Mouse (Mus musculus) heart, adult 11 months (tissue): ENCODE data around the gene Olfr557.

Experiments
- DNase-seq: peaks from one replicate; pipeline ENCODE4 v3.0.0; 2022

Olfr557 gene

DNA sequence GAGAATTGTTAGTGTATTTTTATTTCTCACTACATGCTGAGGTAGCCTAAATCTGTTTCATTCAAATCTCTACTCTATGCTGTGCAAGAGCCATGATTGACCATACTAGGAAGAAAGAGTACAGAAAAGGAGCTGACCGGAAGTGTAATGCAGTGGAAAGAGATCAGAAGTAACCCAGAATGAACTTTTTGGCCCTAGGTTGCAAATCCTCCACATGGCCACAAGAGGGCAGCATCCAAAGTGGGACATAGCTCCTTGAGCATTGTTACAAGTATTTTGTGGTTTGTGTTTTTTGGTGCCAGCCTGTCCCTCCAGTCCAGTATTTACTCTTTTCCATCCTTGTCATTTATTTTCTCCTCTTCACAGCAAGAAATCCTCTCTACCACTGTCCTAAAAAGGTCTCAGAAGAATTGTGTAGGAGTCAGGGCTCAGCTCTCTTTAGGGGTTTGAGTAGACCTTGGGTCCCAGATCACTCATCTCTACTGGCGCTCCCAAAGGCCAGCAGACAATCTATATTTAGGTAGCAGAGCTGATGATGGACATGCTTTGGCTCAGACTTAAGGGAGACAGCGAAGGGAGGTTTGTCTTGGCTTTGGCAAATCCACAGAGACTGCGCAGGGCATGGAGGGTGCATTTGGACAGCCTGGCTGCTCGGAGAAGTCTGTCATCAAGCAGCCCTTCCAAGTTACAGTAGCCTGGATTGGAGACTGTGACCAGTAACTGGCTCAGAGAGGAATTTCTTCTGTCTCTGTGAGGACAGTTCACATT is at the start of gene Olfr557:
Olfr557 (plus strand) TSS at position 553 of the 768 bp plus-strand sequence.
- peak; percentile 94 for DNase-seq

DNA sequence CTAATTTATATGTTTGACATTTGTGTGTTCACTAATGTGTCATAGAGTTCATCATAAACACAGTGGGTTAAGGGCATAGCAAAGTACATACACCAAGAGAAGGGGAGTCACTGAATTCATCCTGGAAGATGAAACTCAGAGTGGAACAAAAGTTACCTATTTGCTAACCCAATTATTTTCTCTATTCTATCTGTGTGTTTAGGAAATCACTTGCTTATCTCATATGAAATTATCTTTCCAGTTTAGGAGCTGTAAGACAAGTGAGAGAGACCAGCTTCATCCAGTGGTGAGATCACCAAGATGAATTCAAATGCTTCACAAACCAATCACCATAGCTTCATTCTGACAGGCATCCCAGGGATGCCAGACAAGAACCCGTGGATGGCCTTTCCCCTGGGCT is 37.2 kb upstream of the Olfr557 start, which contains the start of gene Olfr555:
Olfr555 (plus strand) TSS at position 301 of the 400 bp plus-strand sequence.
- DNase-seq = no peak

DNA sequence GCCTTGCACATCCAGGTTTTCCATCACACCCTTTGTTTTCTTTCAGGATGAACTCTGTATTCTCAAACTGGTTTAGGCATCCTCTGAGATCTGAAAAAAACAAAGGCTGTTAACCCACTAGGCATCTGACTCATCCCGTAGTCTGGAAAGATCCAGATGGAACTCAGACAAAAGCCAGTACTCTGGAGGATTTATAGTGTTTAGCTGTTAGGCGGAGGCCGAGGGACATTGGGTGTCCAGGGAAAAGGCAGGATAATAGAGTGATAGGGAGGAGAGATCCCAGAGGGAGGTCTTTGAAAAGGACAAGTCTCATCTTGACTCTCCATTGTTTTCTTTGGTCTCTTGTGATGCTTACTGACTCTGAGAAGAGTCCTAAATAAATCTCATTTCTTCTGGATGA is 31.1 kb upstream of the Olfr557 start, which contains the start of gene Olfr556:
Olfr556 (plus strand) TSS at position 301 of the 400 bp plus-strand sequence.
- DNase-seq = no peak

DNA sequence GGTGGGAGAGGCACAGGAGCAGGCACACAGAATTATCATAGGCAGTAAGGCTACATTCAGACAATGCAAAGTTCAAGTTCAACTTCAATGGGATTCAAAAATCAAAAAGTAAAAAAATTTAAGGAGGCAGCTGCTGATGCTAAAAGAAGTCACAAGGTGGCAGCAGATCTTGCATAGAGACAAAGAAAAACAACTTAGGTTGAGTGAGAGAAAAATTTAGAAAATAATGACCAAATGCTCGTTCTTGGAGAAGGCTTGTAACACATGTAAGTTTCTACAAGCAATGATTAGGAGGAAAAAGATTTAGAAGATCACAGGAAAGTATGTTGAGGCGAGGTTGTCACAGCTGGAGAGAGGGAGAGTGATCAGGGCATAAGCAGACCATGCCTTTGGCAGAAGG is 30.3 kb upstream of the Olfr557 start:
- no peak for DNase-seq

DNA sequence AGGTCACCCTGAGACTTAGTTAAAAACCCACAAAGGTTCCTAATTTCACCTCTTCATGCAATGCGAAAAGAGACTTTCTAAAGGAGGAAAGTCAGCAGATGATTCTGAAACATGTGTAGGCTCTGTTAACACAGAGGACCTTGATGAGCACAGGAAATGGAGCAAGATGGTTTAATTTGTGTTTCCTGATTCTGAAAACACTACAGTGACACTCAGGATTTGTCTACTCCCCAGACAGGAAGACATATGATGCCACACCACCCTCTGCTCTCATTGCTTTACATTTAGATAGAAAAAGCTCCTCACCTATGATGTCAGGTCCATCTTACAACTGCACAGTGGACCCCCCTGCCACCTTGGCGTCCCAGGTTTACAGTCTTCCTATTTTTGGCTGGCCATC is 19.5 kb upstream of the Olfr557 start:
- DNase-seq = no peak

DNA sequence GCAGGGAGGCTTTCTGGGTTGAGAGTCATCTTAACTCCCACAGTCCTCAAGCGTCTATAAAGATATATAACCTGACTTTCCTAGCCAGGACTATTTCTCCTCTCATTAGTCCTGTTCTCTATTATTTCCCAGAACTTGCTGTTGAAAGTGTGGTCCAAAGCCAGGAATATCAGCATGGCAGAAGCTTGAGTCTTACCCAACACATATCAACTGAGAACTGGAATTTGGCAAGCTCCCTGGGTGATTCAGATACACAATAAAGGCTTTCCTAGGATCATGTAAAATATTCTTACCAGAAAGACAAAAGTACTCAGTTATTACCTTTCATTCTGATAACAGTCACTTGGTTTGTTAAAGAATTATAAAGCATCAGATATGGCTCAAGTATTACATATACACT is 13.8 kb upstream of the Olfr557 start:
- no peak for DNase-seq

DNA sequence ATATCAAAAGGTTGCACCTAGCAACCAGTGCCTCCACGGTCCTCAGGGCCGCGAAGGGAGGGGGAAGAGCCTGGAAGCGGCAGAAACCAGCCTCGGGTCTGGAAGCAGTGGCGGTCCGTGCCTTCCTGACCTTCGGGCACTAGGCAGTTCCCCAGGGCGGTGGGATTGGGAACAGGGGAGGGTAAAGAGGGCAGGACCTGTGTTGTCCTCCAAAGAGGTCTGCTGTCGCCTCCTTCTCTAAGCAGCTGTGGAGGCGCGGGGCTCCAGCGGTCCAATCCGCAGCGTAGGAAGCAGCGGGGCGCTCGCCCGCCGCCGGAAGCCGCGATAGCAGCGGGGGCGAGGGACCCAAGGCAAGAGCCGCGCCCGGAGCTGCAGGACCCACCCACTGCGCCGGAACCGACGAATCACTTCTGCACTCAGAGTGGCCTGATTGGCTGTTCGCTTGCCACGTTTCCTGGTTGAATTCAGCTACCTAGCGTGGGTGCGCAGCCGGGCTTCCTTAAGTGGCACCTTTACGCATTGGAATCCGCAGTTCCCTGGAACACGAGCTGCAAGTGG is 8.7 kb upstream of the Olfr557 start, which contains the start of gene Trim68:
Trim68 (minus strand) TSS at position 384 of the 558 bp plus-strand sequence.
- DNase-seq = peak; percentile 100

DNA sequence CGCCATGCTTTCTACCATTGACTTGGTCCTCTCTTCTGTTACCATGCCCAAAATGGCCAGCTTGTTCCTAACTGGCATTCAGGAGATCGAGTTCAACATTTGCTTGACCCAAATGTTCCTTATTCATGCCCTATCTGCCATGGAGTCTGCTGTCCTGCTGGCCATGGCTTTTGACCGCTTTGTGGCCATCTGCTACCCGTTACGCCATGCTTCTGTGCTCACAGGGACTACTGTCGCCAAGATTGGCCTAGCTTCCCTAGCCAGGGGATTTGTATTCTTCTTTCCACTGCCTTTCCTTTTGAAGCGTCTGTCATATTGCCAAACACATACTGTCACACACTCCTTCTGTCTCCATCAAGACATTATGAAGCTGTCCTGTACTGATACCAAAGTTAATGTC is 2.8 kb downstream of the Olfr557 start:
- no peak for DNase-seq

DNA sequence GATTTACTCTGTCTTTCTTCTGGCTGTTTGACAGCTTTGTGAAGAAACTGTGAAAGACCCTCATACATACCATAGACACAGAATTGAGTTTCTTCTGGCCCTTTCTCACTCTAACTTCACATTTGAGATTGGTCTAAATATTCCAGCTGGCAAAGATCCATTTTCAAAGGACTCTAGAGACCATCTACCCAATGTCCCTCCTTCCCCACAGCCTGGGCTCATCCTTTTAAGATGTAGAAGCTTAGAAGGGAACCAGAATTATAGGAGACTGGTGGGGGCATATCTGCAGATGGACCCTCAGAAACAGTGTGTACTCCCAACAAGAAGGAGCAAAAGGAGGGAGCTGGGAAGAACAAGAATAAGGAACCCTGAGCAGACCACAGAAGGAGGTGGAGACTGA is 6.2 kb downstream of the Olfr557 start, which contains the start of gene Olfr558:
Olfr558 (plus strand) TSS at position 301 of the 400 bp plus-strand sequence.
- no peak for DNase-seq

DNA sequence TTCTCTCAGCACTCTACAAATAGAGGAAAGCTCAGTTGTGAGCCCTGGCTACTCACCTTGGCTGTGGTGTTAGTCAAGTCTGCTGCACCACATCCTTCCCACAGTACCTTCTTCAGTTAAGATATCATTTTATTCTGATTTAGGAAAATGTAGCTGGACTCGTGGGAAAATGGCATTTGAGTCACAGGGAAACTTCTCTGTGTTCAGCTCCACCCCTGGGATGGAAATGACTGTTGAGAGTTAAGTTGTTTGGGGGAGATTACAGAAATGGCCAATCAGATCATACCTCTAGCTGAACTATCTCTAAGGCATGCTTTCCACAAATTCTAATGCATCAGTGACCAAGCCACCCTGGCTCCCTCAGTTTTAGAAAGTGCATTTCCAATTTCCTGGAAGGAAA is 23.3 kb downstream of the Olfr557 start, which contains the start of gene Olfr33:
Olfr33 (minus strand) TSS at position 101 of the 400 bp plus-strand sequence.
- peak; percentile 45 for DNase-seq

DNA sequence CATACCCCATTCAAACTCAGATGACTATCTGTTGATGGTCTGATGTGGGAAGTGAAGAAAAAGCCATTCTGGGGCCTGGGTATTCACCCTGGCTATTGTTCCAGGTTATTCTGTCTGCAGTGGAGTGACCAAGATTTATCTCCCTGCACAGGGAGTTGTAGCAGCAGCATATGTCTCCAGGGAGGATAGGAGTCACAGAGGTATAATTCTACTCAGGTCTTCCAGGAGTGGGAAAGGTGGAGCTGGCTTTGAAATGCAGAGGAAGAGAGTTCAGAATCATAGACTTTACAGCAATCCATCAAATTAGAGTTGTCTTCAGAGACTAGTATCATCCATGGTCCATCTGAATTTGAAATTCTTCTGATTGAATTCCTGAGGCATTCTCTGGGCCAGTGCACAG is 31.7 kb downstream of the Olfr557 start, which contains the start of gene Olfr559:
Olfr559 (minus strand) TSS at position 101 of the 400 bp plus-strand sequence.
- no peak for DNase-seq

DNA sequence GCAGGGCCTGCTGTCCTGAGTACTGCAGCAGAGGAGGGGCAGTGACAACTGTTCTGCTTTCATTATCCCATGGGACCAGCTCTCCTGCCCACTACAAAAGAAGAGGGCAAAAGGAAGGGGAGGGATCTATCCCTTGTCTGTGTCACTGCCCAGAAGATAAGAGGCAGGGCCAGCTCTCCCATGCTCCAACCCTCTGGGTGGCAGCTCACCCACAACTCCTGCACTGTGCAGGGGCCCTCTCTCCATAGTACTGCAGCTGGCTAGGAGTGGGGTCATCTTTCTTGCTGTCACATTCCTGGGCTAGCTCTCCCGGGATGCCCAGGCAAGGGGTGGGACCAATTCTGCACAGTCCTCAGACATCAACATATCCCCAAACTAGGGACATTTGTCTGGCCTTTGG is 38.1 kb downstream of the Olfr557 start:
- DNase-seq = no peak

DNA sequence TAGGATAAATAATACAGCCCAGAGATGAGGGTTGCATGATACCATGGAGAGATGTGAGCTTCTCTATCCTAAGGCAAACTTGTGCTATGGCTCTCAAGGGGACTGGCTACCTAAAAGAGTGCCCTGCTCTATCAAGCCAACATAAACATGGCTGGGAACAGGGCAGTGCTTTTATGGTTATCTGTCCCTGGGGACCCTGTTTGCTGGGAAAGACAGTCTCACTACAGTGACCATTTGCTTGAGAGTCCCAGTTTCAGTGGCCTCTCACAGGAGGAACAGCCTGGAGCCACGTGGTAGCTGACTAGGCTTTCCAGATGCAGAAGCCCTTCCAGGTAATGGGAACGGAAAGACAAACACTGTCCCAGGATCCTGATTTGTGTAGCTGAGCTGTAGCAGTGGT is 42.0 kb downstream of the Olfr557 start:
- peak; percentile 91 for DNase-seq
